Mouse (Mus musculus) hindbrain, embryonic 10.5 days (tissue): ENCODE results near the gene Gfy. TPM values are rescaled to one million over a fixed set of nuclear protein-coding genes. Genes with fewer than 3 reads are reported as not detected.

Source experiments
- DNase-seq: peaks from one replicate; pipeline ENCODE4 v3.0.0-alpha.2; 2017; ENCODE audit warnings: low spot score
- H3K27ac ChIP-seq: fragments of 300-500 bp; sonication (generic); 2 replicates; pipeline ENCODE4 v1.5.1; 2016; ENCODE audit warnings: mild to moderate bottlenecking, moderate library complexity
- H3K27me3 ChIP-seq: fragments of 300-500 bp; sonication (generic); 2 replicates; pipeline ENCODE4 v1.6.1; 2016; ENCODE audit warnings: mild to moderate bottlenecking; ENCODE audit not compliant: poor library complexity, insufficient read depth, severe bottlenecking
- H3K36me3 ChIP-seq: fragments of 300-500 bp; sonication (generic); 2 replicates; pipeline ENCODE4 v1.6.1; 2016; ENCODE audit warnings: mild to moderate bottlenecking, moderate library complexity
- H3K4me1 ChIP-seq: fragments of 300-500 bp; sonication (generic); replicated peaks from 2 replicates; pipeline ENCODE4 v1.6.1; 2016; ENCODE audit warnings: mild to moderate bottlenecking
- H3K4me3 ChIP-seq: fragments of 300-500 bp; sonication (generic); 2 replicates; pipeline ENCODE4 v1.5.1; 2016; ENCODE audit warnings: mild to moderate bottlenecking, moderate library complexity
- H3K9me3 ChIP-seq: fragments of 300-500 bp; sonication (generic); 2 replicates; pipeline ENCODE4 v1.6.1; 2016; ENCODE audit warnings: mild to moderate bottlenecking, moderate library complexity
- WGBS: fragments of 180-500 bp; shearing (Covaris S2); methylation state at CpG from one replicate; pipeline ENCODE4 v1.1.7; 2016; 5-methylcytosine and 5-hydroxymethylcytosine counted together
- polyA plus RNA-seq: library from polyadenylated mRNA; unstranded; fragments of >200 nt; fragmentation: Nextera tagmentation; extraction: Ambion mirVana; gene quantifications from 2 replicates; pipeline ENCODE4 v1.2.1, GENCODE M21; 2016

Gfy gene
- polyA plus RNA-seq, 1 experiment from 2014 or later, result not detected

DNA sequence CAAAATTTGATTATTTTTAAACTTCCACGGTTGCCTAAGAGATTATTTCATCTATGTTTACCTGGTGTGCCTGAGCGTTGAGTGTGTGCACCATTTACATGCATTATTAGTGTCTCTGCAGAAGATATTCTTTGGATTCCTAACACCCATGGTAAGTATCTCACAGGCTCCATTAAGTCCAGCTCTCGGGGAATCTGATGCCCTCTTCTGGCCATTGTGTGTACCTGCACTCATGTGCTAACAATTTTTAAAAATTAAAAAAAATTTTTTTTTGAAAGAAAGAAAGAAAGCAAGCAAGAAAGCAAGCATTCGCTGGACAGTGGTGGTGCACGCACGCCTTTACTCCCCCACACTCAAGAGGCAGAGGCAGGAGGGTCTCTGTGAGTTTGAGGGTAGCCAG, 28.9 kb upstream of the Gfy start:
- WGBS, result 76% methylated on average over 6 of the region's 6 CpGs
- Histone ChIP-seq H3K27me3 (peaks cover 42% of the 10 kb centered on the region), H3K36me3 (no peaks in the 10 kb centered on the region), H3K4me3 (no peak overlapping the region), H3K9me3 (no peaks in the 10 kb centered on the region), H3K27ac (no peak overlapping the region), H3K4me1 (peaks cover 17% of the 10 kb centered on the region)
- no peak for DNase-seq

DNA sequence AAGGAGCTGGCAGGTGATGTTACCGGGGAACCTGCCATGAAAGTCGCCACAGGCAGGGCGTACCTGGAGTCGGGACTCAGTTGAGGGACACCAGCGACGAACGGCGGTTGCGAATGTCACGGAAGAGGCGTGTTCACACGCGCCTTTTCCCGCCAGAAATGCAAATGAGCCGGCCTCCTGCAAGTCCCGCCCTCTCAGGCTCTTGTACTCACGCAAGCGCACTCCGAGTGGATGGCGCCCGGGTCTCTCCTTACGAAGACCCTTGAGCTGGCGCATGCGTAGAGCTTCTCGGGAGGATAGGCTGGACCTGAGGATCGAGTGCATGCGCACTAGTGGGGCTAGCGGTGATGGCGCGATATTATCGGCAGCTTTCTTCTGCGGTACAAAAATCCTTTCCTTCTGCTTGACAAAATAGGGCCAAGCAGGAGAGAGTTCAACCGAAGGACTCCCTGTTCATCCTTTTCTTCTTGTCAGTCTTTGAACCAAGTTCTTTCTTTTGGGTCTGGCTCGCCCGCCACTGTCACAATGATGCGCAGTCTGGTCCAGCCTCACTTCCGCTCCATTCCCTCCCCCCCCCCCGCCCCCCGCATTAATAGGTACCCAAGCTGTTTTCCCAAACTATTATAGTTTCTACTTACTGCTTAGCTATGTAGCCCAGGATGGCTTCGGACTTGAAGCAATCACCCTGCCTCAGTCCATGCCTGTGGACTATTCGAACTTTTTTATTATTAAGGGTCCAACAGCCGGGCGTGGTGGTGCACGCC, 25.2 kb upstream of the Gfy start, which contains the start of gene Ccdc155:
TSS of gene Ccdc155 (minus strand) at position 513 of the 764 bp plus-strand sequence.
- peaks cover 6% of the 10 kb centered on the region; the same call in 1 of the 2 replicates for H3K4me1 ChIP-seq
- DNase-seq, result peak; percentile 99
- peak within 1 kb of the TSS; percentile 51 for H3K4me3 ChIP-seq
- H3K36me3 ChIP-seq, result no peaks in the 10 kb centered on the region
- H3K9me3 ChIP-seq, result no peaks in the 10 kb centered on the region
- 10% methylated on average over 44 of the region's 44 CpGs for whole genome bisulfite sequencing
- H3K27ac ChIP-seq, result peak within 1 kb of the TSS; percentile 82
- peaks cover 32% of the 10 kb centered on the region for H3K27me3 ChIP-seq

DNA sequence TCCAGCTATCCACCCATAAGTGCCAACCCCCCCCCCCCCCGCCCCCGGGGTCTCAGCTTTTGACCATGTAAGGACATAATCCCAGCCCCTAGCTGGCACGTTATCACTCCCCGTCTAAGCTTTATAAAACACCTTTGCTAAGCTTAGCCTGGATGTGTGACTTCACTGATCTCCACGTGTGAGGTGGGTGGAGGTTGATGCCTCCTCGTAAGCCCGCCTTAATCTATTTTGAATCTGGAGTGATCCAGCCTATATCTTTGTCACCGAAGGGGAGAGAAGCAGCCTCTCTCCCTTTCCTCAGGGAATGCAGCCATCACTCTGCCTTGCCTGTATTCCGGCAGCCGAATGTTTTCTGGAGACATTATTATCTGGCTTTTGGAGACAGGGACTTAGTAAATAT, 23.3 kb upstream of the Gfy start:
- Histone ChIP-seq H3K36me3 (no peaks in the 10 kb centered on the region), H3K27me3 (peaks cover 29% of the 10 kb centered on the region), H3K4me1 (peaks cover 17% of the 10 kb centered on the region), H3K9me3 (no peaks in the 10 kb centered on the region), H3K27ac (no peak overlapping the region), H3K4me3 (no peak overlapping the region)
- no peak for DNase-seq
- 61% methylated on average over 10 of the region's 10 CpGs for WGBS

DNA sequence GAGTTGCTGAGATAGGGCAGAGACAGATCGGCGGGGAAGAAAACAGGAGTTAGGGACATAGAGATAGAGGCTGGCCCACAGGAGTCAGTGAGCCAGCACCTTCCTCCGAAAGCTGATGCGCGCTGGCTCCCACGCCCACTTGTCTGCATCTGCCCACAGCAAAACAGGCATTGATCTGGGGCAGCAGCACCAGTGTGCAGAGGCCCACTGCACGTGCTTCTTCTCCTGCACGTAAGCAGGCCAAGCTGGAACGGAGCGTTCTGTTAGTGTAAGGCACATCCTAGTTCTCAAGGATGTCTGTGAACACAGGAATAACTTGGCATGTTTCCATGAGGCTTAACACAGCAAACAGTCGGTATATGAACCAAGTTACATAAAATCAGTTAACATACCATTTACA, 19.6 kb upstream of the Gfy start:
- WGBS, result 84% methylated on average over 11 of the region's 11 CpGs
- Histone ChIP-seq H3K27me3 (peaks cover 51% of the 10 kb centered on the region), H3K27ac (no peak overlapping the region), H3K9me3 (no peaks in the 10 kb centered on the region), H3K36me3 (no peaks in the 10 kb centered on the region), H3K4me1 (peaks cover 42% of the 10 kb centered on the region), H3K4me3 (no peak overlapping the region)
- DNase-seq, result no peak

DNA sequence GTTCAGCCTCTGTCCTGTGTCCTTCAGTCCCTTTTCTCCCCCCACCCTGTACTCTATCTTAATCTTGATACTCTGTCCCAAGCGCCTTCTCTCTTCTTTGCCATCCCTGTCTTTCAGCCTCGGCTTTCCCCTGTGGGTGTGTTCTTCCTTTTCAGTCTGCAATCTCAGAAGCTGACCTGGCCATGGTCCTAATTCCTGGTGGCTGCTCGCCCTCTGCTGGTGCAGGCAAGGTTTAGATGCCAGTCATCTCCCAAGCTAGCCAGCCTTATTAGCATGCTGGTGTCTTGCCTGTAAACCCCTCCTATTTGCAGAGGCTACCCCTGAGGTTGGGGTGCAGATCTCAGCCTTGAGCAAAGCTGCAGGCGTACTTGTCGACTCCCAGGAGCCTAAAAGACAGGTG, 19.1 kb upstream of the Gfy start:
- Histone ChIP-seq H3K9me3 (no peaks in the 10 kb centered on the region), H3K36me3 (no peaks in the 10 kb centered on the region), H3K4me1 (peaks cover 45% of the 10 kb centered on the region), H3K27me3 (peaks cover 51% of the 10 kb centered on the region), H3K4me3 (no peak overlapping the region), H3K27ac (peak overlapping the region; percentile 50; the same call in 1 of the 2 replicates)
- WGBS, result 15% methylated on average over 5 of the region's 5 CpGs
- peak; percentile 76 for DNase-seq

DNA sequence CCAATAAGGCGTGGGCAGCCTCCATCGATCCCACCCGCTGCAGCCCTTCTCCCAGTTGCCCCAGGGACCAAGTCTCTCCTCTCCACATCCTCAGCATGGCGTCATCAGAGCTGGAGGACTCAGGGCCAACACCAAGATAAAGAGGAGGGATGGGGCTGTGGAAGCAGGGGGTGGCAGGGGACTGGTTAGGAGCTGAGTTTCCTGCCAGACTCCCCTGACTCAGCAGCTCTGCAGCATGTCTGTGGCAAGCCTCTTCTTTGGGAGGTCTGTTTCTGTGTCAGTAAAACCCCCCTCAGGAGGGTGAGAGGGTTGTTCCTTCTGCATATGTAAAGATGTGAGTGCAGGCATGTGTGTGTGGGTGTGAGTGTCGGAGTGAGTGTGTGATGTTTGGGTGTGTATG, 17.6 kb upstream of the Gfy start:
- peak overlapping the region; percentile 45 for H3K27ac ChIP-seq
- DNase-seq, result no peak
- H3K4me1 ChIP-seq, result peaks cover 55% of the 10 kb centered on the region
- no peaks in the 10 kb centered on the region for H3K9me3 ChIP-seq
- H3K27me3 ChIP-seq, result peaks cover 49% of the 10 kb centered on the region
- 68% methylated on average over 5 of the region's 5 CpGs for WGBS
- H3K36me3 ChIP-seq, result no peaks in the 10 kb centered on the region
- no peak overlapping the region for H3K4me3 ChIP-seq

DNA sequence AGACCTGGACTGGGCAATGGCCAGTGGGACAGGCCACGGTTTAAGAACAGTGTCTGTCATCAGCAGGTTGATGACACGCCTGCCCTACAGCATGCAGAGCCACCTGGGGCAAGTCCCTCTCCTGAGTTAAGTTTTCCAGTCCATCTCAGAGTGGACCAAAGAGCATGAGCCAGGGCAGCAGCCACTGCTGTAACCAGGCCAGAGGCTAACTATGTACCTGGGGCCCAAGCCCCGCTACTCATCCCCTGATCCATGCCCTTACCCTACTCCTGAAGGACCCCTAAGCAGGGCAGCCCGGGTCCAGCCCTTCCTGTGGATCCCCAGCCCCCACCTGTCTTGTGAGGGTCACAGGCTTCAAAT, 16.8 kb upstream of the Gfy start:
- Histone ChIP-seq H3K4me3 (no peak overlapping the region), H3K27ac (peak overlapping the region; percentile 45; the same call in 1 of the 2 replicates), H3K27me3 (peaks cover 49% of the 10 kb centered on the region), H3K36me3 (no peaks in the 10 kb centered on the region), H3K4me1 (peaks cover 62% of the 10 kb centered on the region), H3K9me3 (no peaks in the 10 kb centered on the region)
- DNase-seq, result no peak
- WGBS, result 77% methylated on average over 4 of the region's 4 CpGs

DNA sequence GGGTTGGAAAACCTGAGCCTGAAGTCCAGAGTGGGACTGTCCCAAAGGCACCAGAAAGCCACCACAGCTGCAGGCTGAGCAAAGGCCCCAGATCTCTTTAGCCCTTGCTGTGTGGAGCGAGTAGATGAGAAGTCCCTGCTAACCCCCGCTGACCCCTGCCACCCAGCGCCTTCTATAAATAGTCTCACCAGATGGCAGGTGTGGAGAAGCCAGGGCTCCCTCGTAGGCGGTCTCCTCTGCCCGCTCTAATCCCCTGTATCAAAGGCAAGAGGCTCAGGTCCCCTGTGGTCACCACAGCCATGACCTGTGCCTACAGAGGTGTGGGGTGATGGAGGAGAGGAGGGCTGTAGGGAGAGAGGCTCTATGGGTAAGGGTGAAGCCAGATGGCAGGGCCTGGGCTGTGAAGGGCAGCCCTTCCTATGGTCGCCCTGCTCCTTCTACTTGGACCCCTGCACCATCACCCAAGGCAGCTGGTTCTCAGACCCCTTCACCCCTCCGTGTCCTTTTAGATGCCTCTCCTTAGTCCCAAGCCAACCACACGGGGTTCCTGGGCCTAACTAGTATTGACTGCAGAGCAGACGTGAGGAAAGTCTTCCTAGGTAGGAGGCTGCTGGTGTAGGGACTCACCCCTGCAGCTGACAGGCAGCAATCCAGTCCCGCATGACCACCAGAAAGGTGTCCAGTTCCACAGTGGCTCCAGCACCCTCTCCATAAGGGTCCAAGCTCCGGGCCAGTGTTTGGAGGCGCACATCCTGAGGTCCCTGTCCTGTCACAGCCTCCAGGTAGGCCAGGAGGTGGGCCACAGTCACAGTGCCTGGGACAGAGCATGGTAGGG, 16.2 kb upstream of the Gfy start:
- H3K27ac ChIP-seq, result 0 out of 2 replicates have a peak overlapping the region, but pooled peaks have one; percentile 45
- H3K4me1 ChIP-seq, result peaks cover 66% of the 10 kb centered on the region
- H3K27me3 ChIP-seq, result peaks cover 50% of the 10 kb centered on the region
- H3K4me3 ChIP-seq, result no peak overlapping the region
- no peaks in the 10 kb centered on the region for H3K9me3 ChIP-seq
- no peak for DNase-seq
- H3K36me3 ChIP-seq, result no peaks in the 10 kb centered on the region
- 58% methylated on average over 13 of the region's 13 CpGs for WGBS

DNA sequence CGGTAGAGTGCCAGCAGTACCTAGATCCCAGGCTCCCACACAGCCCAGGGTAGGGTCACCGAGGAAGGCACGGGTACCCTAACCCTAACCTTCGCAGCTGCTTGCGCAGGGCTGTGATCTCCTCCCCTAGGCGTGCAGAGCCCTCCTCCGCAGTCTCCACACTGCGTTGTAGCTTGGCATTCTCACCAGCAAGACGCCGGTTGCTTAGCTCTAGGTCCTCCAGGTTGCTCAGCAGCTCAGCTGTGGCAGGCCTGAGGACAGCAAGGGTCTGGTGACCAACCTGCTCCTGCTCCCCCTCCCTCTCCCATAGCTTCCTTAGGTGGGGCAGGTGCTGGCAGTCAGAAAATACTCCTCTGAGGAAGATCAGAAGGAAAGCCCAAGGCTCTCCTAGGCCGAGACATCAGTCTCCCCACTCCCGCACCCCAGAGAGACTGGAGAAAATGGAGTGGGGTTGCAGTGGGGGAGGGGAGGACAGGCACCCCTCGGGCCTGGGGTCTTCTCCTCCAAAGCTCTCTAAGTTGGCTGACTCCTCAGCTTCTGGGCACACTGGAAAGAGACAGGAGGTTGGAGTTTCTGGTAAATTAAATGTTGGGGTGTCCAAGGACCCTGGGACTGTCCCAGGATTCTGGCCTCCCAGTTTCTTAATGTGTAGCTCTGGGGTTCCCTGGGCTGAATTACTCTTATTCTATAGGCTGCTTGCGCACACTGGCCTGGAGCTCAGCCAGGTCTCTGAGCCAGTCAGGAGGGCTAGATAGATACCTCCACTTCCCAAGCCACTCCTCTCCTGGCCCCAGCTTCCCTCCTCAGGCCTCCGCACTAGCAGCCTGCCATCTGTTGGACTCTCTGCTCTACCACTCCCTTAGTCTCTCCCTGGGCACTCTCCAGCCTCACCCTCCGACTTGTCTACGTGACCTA, 14.8 kb upstream of the Gfy start:
- WGBS, result 71% methylated on average over 17 of the region's 17 CpGs
- Histone ChIP-seq H3K9me3 (no peaks in the 10 kb centered on the region), H3K27me3 (peaks cover 54% of the 10 kb centered on the region), H3K36me3 (no peaks in the 10 kb centered on the region), H3K4me3 (no peak overlapping the region), H3K4me1 (peaks cover 66% of the 10 kb centered on the region), H3K27ac (peak overlapping the region; percentile 18; the same call in 1 of the 2 replicates)
- no peak for DNase-seq

DNA sequence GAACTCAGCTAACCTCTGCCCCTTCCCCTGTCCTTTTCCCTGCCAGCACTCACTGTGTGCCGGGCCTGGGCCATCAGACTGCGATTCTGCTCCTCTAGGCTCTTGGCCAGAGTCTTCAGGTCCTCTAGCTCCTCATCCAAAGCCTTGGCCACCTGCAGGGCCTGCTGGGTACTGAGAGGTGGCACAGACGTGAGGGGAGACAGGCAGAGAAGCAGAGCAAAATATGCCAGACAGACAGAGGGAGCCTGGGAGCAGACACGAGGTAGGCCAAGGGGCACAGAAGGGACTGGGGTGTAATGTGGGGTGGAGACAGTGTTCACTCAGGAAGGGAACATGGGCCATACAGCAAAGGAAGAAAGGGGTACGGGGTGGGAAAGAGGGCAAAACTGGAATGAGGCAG, 14.0 kb upstream of the Gfy start:
- DNase-seq, result no peak
- H3K27me3 ChIP-seq, result peaks cover 61% of the 10 kb centered on the region
- 62% methylated on average over 5 of the region's 5 CpGs for WGBS
- H3K4me3 ChIP-seq, result no peak overlapping the region
- no peaks in the 10 kb centered on the region for H3K36me3 ChIP-seq
- peak overlapping the region; percentile 50 for H3K27ac ChIP-seq
- H3K4me1 ChIP-seq, result peaks cover 61% of the 10 kb centered on the region
- no peaks in the 10 kb centered on the region for H3K9me3 ChIP-seq

DNA sequence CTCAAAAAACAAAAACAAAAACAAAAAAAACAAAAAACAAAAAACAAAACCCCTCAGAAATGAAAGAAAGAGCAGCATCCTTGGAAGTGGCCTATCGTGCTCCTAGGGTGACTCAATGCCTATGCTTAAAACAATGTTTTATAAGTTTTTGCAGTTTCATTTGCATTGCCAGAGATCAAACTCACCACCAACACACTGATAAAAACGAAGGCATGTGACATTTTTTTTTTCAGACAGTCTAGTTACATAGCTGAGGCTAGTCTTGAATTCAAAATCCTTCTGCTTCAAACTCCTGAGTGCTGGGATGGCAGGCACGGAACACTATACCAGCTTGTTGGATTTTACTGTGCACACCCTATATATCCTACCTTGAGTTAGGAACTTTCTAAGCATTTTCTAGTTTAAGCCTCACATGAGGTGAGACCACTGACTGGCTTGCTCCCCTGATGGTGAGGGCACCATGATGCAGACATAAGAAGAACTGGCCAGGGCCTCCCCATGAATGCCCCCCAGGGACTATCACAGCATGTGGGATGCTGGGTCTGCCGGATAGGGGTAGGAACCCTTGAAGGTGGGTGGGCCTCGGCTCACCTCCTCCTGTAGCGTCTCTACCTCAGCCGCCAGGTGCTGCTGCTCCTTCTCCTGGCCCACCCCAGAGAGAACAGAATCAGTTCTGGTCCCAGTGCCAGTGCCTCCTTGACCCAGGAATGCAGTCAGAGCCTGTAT, 13.4 kb upstream of the Gfy start:
- peaks cover 68% of the 10 kb centered on the region for H3K27me3 ChIP-seq
- no peak overlapping the region for H3K4me3 ChIP-seq
- H3K9me3 ChIP-seq, result no peaks in the 10 kb centered on the region
- peaks cover 56% of the 10 kb centered on the region for H3K4me1 ChIP-seq
- no peak for DNase-seq
- H3K27ac ChIP-seq, result peak overlapping the region; percentile 50
- H3K36me3 ChIP-seq, result no peaks in the 10 kb centered on the region
- WGBS, result 76% methylated on average over 7 of the region's 7 CpGs
